Mouse (Mus musculus) embryonic stem cell, embryonic (primary cell): ENCODE measurements around the gene Entpd5.

Experiments
- CTCF ChIA-PET, 4 experiments: fragments of 300-600 bp in 2 of 4; fragments of 350-600 bp in 2 of 4; sonication (Branson Sonifier 250); formaldehyde crosslinking; loops; one replicate each; lab custom pipeline; 2022; ENCODE audit warnings: inconsistent platforms in 2 of 4; lab: Charles Lee
- POLR2A ChIA-PET, 4 experiments: fragments of 300-600 bp in 2 of 4; fragments of 350-600 bp in 2 of 4; sonication (Branson Sonifier 250); formaldehyde crosslinking; loops; one replicate each; lab custom pipeline; 2022; ENCODE audit warnings: antibody characterized with exemption in 4 of 4, inconsistent platforms in 1 of 4; lab: Charles Lee

Entpd5 gene

DNA sequence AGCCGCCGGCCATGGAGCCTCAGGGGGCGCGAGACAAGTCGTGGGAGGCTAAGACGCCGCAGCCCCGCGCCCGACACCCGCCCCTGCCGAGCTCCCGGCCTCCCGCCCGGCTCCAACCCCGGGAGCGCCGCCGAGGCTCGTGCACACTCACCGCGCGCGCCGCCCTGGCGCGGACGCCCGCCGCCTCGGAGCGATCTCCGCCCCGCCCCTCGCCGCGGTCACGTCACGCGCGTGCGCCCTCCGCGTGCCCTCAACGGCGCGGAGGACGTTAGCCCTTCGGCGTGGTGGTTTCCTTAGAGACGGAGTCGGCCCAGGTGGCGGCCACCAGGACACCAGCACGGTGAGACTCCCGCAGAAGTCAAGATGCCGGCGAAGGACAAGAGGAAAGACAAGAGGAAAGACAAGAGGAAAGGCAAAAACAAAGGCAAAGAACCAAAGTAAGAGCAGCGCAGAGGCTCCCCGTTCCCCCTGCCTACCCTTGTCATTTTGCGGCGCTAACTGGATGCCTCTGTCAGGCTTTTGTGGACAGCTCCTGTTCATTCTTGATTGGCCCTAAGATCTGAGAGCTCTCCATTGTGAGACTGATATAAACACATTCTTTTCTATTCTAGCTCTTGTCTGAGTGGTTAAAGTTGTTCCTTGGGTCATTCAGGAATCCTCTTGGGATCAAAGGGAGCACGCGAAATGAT is at the start of gene Entpd5, which contains the start of gene Bbof1:
Gene Entpd5 (minus strand): TSS at position 211 of the 689 bp plus-strand sequence.
Gene Bbof1 (plus strand): TSS at position 253 of the 689 bp plus-strand sequence.
- ChIA-PET CTCF (interaction anchor here in 1 of 4 experiments (1.0 kb wide), 1 partner anchor 154 kb away, joined by 3 read pairs; no protein-coding TSS in a partner anchor), POLR2A (interaction anchor here (0.6 to 2.2 kb wide), 25 partner anchors 8 to 363 kb away, joined by 3 to 17 read pairs (median 4); partner anchors contain the start of genes Rnf113a2 (in 4 of the 4), Aldh6a1 (in 3 of the 4), Lin52 (in 3 of the 4) and Abcd4 (in 1 of the 4))

DNA sequence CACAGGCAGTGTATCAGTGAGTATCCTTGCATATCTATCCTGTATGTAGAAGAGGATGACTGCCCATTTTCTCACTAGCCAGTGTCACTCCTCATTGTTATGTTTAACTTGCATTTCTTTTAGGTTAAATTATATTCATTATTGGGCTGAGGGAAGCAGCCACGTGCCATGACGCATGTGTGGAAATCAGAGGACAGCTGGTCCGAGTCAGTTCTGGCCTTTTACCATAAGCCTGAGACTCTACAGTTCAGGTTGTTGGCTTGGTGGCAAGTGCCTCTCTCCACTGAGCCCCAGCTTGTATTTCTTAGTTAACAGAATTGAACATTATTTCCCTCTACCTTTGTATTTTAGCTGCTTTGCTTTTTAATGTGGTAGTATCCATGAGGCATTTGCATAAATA is 48.1 kb upstream of the Entpd5 start:
- POLR2A ChIA-PET, result interaction anchor here in 3 of 4 experiments (0.8 to 3.4 kb wide), 15 partner anchors 9 to 473 kb away, joined by 3 to 18 read pairs (median 4); partner anchors contain the start of genes Bbof1 (in 1 of the 3), Coq6 (in 1 of the 3), Entpd5 (in 1 of the 3) and Fam161b (in 1 of the 3)

DNA sequence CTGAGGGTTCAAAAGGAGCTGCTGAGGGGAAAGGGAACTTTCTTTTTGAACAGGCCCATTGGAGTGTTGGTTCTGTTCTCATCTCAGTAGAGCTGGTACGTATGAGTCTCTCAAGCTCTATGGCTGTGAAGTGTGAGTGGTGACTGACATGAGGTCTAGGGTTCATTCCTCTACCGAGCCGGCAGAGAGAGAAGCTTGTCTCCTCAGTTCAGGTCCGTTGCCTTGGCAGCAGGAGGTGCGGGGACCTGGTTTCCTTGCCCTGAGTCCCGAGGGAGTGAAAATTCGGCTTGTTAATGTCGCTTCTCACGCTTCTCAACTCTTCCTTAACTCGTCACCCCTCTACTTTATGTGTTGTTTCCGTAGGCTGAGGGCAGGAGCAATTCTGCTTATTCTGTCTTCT is 43.0 kb upstream of the Entpd5 start:
- ChIA-PET CTCF (interaction anchor here in 1 of 4 experiments (0.7 to 2.0 kb wide), 5 partner anchors 18 to 321 kb away, joined by 3 to 7 read pairs (median 3); partner anchors contain the start of genes Isca2 and Npc2), POLR2A (interaction anchor here (0.6 to 4.0 kb wide), 79 partner anchors 9 to 820 kb away, joined by 3 to 45 read pairs (median 5); partner anchors contain the start of genes Bbof1 (in 3 of the 4), Entpd5 (in 3 of the 4), Rnf113a2 (in 3 of the 4) and Zfp410 (in 3 of the 4))

More for the DNA sequence above, 48.1 kb upstream of the Entpd5 start:
- CTCF ChIA-PET, result interaction anchor here in 1 of 4 experiments (1.3 kb wide), 1 partner anchor 83 kb away, joined by 3 read pairs; no protein-coding TSS in a partner anchor

DNA sequence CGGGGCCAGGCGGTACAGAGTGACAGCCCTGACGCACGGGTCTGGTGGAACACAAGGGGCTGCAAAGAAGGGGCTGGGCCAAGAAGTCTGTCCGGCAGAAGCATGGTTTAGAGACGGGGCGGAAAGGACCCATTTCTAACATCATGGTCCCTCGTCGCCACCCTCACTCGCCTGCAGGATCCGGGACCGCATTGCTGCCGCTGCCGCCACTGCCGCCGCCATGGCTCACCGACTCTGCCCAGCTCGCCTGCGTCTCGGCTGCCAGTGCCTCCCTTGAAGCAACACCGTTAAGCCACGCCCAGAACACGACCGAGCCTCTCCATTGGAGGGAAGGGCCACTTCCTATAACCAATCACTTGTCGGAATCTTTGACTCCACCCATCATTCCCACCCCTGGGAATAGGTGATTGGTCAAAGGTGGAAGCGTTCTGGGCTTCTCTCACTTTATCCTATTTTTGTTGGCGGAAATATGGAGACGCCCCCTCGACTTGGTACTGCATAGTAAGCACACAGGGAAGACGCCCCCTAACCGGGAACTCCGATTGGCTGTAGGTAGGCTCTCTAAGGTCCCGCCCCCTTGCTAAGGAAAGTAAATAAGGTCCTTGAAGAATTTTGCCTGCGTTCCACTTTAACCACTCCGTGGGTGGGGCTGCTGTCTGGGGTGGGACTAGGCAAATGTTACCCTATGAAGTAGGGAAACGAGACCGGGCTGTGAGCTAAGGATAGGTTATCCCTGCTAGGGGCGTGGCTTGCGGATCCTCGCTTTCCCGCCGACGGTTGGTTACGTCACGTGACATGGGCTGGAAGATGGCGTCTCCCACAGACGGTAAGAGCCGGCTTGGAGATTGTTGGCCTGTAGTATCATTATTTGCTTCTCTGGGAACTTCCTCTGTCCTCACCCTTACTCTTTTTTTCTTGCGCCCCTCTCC is 42.2 kb upstream of the Entpd5 start, which contains the start of the genes Aldh6a1 and Lin52:
Gene Aldh6a1 (minus strand): TSS at position 287 of the 929 bp plus-strand sequence.
Gene Lin52 (plus strand): TSS at position 705 of the 929 bp plus-strand sequence.
- ChIA-PET CTCF (interaction anchor here in 3 of 4 experiments (0.5 to 2.0 kb wide), 8 partner anchors 16 to 1467 kb away, joined by 3 to 15 read pairs (median 4); partner anchors contain the start of genes Isca2 (in 1 of the 3) and Npc2 (in 1 of the 3)), POLR2A (interaction anchor here (0.6 to 4.0 kb wide), 108 partner anchors 8 to 1166 kb away, joined by 3 to 45 read pairs (median 4); partner anchors contain the start of genes Rnf113a2 (in 4 of the 4), Bbof1 (in 3 of the 4), Entpd5 (in 3 of the 4) and Zfp410 (in 3 of the 4))

DNA sequence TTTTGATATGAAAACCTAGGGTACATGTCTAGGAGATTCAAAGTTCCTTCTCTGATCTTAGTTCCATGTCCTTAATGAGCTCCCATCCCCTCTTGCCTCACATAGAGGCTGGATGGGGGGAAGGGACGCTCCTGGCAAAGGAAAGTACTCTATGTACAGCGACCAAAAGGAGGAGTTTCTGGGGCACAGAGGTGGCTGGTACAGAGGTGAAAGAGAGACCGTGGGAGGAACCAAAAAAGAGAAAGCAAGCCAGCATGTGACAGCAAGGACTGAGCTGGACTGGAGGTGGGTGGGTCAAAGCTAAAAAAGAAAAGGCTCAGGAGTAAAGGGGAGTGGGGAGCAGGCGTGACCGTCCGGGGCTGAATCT is 41.5 kb upstream of the Entpd5 start:
- ChIA-PET POLR2A (interaction anchor here (0.6 to 4.0 kb wide), 51 partner anchors 8 to 1167 kb away, joined by 3 to 45 read pairs (median 7); partner anchors contain the start of genes Rnf113a2 (in 3 of the 4), Zfp410 (in 3 of the 4), Abcd4 (in 2 of the 4) and Bbof1 (in 2 of the 4)), CTCF (interaction anchor here in 3 of 4 experiments (0.5 to 2.0 kb wide), 6 partner anchors 16 to 1468 kb away, joined by 3 to 15 read pairs (median 4); no protein-coding TSS in a partner anchor)

DNA sequence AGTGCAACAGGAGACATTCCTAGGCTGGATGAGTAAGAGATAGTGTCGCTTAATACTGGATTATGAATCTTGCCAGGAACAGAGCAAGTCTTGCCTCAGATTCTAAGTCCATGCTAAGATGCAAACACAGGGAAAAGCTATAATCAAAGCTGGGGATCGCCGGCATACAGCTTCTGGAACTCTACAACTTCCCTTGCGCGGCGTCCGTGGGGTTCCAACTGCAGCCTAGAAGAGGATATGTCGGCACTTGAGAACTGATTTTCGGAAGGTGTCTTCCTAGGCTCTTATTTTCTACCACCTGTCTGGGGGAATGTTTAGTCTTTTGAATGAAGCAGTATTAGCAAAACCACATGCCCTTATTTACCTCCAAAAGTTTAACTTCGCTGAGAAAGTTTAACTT is 41.1 kb upstream of the Entpd5 start:
- CTCF ChIA-PET, result interaction anchor here in 1 of 4 experiments (0.6 to 2.0 kb wide), 2 partner anchors 29 to 140 kb away, joined by 5 to 7 read pairs; no protein-coding TSS in a partner anchor
- POLR2A ChIA-PET, result interaction anchor here (0.6 to 4.0 kb wide), 35 partner anchors 8 to 1167 kb away, joined by 3 to 45 read pairs (median 10); partner anchors contain the start of genes Rnf113a2 (in 3 of the 4), Zfp410 (in 3 of the 4), Bbof1 (in 2 of the 4) and Entpd5 (in 2 of the 4)

DNA sequence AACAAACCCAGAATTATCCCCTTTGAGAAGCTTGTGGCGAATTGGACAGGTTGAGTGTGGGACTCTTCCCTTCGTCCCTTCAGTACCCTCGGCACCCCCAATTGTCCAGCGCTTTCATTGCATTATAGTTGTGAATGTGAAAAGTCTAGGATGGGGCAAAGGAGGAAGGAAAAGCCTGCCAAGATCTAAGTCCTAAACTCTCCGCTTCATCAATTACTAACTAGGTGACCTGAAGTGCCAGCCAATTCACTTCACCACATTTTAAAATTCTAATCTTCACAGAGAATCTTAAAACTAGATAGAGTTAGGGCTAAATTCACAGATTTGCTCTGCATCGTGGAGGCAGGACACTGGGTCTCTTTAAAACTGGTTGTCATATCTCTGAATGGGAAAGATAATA is 39.4 kb upstream of the Entpd5 start:
- CTCF ChIA-PET, result no interaction called here
- POLR2A ChIA-PET, result interaction anchor here in 1 of 4 experiments (0.5 kb wide), 1 partner anchor 14 kb away, joined by 3 read pairs; no protein-coding TSS in a partner anchor

DNA sequence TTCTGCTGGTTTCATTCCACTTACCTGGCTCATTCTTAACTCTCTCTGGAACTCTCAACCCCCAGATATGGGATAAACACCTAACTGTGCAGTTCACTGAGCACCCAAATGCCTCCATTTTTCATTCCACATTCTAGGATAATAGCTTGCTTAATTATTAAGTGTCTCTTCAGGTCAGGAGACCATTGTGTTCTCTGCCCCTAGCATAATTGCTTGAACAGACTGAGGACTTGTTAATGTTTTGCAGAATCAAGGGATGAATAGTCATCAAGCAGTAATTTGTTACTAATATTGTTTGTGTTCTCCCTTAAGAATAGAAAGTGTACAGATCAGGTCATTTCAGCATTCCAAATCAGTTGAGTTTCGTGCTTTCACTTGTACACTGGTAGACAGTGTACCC is 38.6 kb upstream of the Entpd5 start:
- CTCF ChIA-PET, result no interaction called here

DNA sequence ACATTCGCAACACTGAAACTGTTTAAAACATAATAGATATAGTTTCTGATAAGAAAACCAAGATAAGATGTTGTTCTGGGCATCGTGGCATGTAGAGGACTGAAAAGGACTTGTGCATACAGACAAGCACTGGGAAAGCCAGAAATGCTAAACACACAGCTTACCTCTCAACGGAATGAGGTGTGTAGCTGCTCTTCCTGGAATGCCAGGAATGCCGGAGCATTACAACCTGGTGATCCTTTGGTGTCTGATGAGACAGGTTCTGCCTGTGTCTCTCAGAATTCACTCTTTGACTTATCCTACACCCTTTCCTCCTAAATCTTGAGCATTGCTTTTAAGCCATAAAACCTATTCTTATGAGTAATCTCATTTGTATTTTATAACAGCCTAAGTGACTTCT is 33.7 kb upstream of the Entpd5 start:
- ChIA-PET POLR2A (interaction anchor here in 2 of 4 experiments (0.6 to 5.2 kb wide), 16 partner anchors 8 to 126 kb away, joined by 3 to 45 read pairs (median 4); partner anchors contain the start of genes Aldh6a1 (in 2 of the 2), Lin52 (in 2 of the 2), Bbof1 (in 1 of the 2) and Entpd5 (in 1 of the 2)), CTCF (interaction anchor here in 1 of 4 experiments (0.6 kb wide), 1 partner anchor 713 kb away, joined by 3 read pairs; no protein-coding TSS in a partner anchor)

More for the DNA sequence above, 38.6 kb upstream of the Entpd5 start:
- POLR2A ChIA-PET, result no interaction called here

DNA sequence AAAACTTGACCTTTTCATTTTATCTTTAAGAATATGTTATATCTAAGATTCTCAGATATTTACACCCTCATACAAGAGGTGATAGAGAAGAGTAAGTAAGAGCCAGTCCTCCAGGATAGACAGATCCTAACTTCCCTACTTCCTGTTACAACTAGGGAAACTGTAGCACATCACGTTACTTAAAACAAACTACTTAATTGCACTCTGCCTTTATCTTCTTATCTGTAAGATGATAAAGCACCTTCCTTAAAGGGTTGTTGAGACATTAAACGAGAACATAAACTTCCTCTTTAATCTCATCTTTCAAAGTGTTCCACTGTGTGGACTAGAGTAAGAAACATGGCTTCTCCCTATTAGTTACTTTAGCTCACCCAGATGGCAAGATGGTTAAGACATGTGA is 29.9 kb upstream of the Entpd5 start:
- ChIA-PET CTCF (no interaction called here), POLR2A (interaction anchor here in 1 of 4 experiments (5.0 kb wide), 1 partner anchor 12 kb away, joined by 22 read pairs; the partner anchor contains the start of genes Aldh6a1 and Lin52)

DNA sequence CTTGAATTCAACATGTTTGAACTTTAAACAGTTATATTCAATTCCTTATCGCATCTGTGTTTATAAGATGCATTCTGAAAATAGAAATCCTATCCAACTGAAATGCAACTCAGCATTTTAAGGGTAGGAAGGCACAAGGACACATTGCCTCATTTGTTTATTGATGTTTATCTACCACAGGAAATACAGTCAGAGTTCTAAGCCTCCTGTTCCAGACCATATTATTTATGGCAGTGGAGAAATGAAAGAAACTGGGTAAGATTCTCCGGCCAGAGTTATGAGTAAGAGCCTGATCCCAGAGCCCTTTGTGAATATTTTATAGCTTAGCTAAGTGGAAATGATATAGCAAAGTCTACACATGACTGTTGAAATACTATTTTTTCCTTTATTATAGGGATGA is 21.0 kb upstream of the Entpd5 start:
- POLR2A ChIA-PET, result interaction anchor here in 3 of 4 experiments (0.5 to 1.0 kb wide), 3 partner anchors 13 to 104 kb away, joined by 3 to 4 read pairs (median 3); partner anchors contain the start of genes Aldh6a1 (in 1 of the 3), Lin52 (in 1 of the 3) and Rnf113a2 (in 1 of the 3)

DNA sequence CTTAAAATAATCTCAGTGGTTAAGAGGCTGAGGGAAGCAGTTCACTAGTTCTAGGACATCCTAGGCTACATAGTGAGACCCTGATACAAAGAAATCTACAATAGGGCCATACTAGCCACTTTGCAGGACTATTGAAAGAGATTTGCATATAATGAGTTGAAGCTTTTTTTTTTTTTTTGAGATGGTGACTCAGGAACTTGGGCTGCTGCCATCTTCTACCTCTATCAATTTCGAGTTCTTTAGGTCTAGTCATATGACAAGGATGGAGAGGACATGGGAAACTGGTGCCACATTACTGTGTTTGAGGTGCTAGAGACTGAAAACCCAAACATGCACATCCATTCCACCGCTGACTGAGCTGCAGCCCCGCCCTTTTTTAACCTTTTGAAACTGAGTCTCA is 15.2 kb upstream of the Entpd5 start:
- ChIA-PET POLR2A (interaction anchor here in 2 of 4 experiments (1.1 to 2.1 kb wide), 2 partner anchors 18 to 27 kb away, joined by 5 to 8 read pairs; partner anchors contain the start of genes Aldh6a1 (in 1 of the 2) and Lin52 (in 1 of the 2)), CTCF (interaction anchor here in 2 of 4 experiments (0.6 to 0.7 kb wide), 3 partner anchors 12 to 1659 kb away, joined by 3 to 6 read pairs (median 5); no protein-coding TSS in a partner anchor)

More for the DNA sequence above, 21.0 kb upstream of the Entpd5 start:
- CTCF ChIA-PET, result no interaction called here

DNA sequence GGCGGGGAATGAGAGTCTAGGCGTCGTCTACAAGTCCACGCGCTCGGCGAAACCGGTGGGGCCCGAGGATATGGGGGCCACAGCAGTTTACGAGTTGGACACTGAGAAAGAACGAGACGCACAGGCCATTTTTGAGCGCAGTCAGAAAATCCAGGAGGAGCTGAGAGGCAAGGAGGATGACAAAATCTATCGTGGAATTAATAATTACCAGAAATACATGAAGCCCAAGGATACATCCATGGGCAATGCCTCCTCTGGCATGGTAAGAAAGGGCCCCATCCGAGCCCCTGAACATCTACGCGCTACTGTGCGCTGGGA is 8.7 kb upstream of the Entpd5 start:
- ChIA-PET CTCF (interaction anchor here (0.6 to 1.0 kb wide), 5 partner anchors 10 to 402 kb away, joined by 3 to 11 read pairs (median 3); no protein-coding TSS in a partner anchor), POLR2A (interaction anchor here (0.6 to 4.7 kb wide), 30 partner anchors 8 to 1888 kb away, joined by 3 to 32 read pairs (median 4); partner anchors contain the start of genes Aldh6a1 (in 4 of the 4), Lin52 (in 4 of the 4), Bbof1 (in 3 of the 4) and Entpd5 (in 3 of the 4))

DNA sequence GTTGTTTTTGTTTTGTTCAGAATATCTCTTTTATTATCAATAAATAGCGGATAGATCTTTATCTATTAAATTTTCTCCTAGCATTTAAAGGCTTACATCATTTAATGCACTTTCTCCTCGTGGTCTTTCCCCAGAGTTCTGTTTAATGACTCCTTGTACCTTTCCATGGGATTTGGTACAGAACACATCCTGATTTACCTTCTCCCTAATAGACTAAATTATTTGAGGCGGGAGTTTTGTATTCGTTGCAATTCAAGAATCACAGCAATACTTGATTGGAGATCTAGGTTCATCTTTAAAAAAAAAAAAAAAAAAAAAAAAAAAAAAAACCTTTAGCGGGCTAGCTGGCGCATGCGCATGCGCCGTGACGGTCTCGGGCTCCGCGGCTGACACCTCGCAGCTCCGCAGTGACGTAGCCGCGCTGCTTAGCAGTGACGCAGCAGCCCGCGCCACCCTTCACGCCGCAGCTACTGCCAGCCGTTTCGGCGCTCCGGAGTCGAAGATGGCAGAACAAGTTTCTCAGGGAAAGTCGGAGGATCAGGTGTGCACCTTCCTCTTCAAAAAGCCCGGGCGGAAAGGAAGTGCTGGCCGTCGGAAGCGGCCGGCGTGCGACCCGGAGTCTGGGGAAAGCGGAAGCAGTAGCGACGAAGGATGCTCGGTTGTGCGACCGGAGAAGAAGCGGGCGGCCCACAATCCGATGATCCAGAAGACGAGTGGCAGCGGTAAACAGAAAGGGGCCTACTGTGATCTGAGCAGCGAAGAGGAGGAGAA is 8.2 kb upstream of the Entpd5 start, which contains the start of gene Rnf113a2:
Gene Rnf113a2 (plus strand): TSS at position 363 of the 771 bp plus-strand sequence.
- ChIA-PET CTCF (interaction anchor here (0.5 to 1.0 kb wide), 6 partner anchors 10 to 402 kb away, joined by 3 to 11 read pairs (median 3); no protein-coding TSS in a partner anchor), POLR2A (interaction anchor here (0.6 to 4.7 kb wide), 40 partner anchors 8 to 1889 kb away, joined by 3 to 32 read pairs (median 3); partner anchors contain the start of genes Aldh6a1 (in 4 of the 4), Bbof1 (in 4 of the 4), Entpd5 (in 4 of the 4) and Lin52 (in 4 of the 4))
